Mouse (Mus musculus): Measurements from ENCODE around the gene Slc43a1.

GRCm38 (mm10) chr2:84893359-84893758 is 54.7 kb downstream of the Slc43a1 start:
- TF ChIP-seq E2F4 (IDR thresholded peaks at IDR 0.05; ENCODE audit: insufficient read depth), result no peak
- no peak for TF ChIP-seq POLR2A (IDR thresholded peaks at IDR 0.05; ENCODE audit: insufficient read length, low read depth)
- no peak for TF ChIP-seq MYOD1 (IDR thresholded peaks at IDR 0.05; ENCODE audit: control insufficient read depth in 1 of 3, insufficient read length in 2 of 3, low read depth in 2 of 3)
- TF ChIP-seq MAX (IDR thresholded peaks at IDR 0.05; ENCODE audit: low read depth), result no peak
- no peak for TF ChIP-seq MYOG (IDR thresholded peaks at IDR 0.05; ENCODE audit: control insufficient read depth in 1 of 3, insufficient read depth in 1 of 3, insufficient read length in 2 of 3, low read depth in 2 of 3)
- TF ChIP-seq USF1 (IDR thresholded peaks at IDR 0.05; ENCODE audit: low read depth), result no peak
- no peak for TF ChIP-seq SRF (IDR thresholded peaks at IDR 0.05; ENCODE audit: control insufficient read depth, insufficient read length, low read depth)
- TF ChIP-seq TCF12 (IDR thresholded peaks at IDR 0.05; ENCODE audit: insufficient read depth, poor library complexity, severe bottlenecking), result no peak
- TF ChIP-seq POLR2AphosphoS2 (IDR thresholded peaks at IDR 0.05; ENCODE audit: insufficient read length, low read depth), result no peak
- TF ChIP-seq REST (IDR thresholded peaks at IDR 0.05; ENCODE audit: insufficient read depth, insufficient read length), result no peak
- TF ChIP-seq TCF3 (IDR thresholded peaks at IDR 0.05; ENCODE audit: insufficient read length, low read depth), result no peak
- TF ChIP-seq CEBPB (IDR thresholded peaks at IDR 0.05; ENCODE audit: insufficient read depth, poor library complexity, severe bottlenecking), result no peak
